Mouse (Mus musculus): ENCODE measurements around the gene Josd2.

GRCm38 (mm10) chr7:44460067-44460466 lies 7.7 kb upstream of the Josd2 start:
- no peak for TF ChIP-seq EP300 (IDR thresholded peaks at IDR 0.05; ENCODE audit: insufficient read depth, low read depth, low read length)
- no peak for TF ChIP-seq CTCF (IDR thresholded peaks at IDR 0.05; ENCODE audit: low read depth, low read length)
